Mouse (Mus musculus): ENCODE results near the gene Fbxo17. TPM values are rescaled to one million over a fixed set of nuclear protein-coding genes. Genes with fewer than 3 reads are reported as not detected.
"Not testable (repeated sequence)": the region's sequence is repeated elsewhere in the genome, so short reads cannot be mapped to it uniquely, and the experiment has no call there.

Fbxo17 gene
- polyA plus RNA-seq, 1 experiment: 3.3 TPM

DNA sequence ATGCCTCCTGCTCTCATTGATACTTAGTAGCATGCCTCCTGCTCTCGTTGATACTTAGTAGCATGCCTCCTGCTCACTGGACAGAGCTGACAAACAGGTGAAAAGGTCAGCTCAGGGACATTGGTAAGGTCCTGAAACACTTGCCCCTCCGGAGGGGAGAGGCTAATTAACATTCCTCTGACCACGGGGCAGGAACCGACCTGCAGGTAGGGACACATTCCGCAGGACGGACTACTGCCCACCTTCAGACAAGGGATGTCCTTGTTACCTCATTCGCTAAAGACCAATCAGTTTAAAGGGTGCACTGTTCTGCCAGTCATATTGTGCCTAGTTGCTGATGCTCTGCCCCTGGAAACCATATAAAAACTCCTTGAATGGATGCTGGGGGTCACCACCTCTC is 25.5 kb upstream of the Fbxo17 start:
- WGBS: 79% methylated on average over 7 of the region's 7 CpGs
- H3K4me1 ChIP-seq (ENCODE audit: control insufficient read depth, insufficient read depth, low read length): no peaks in the 10 kb centered on the region
- TF ChIP-seq POLR2A (IDR thresholded peaks at IDR 0.05; ENCODE audit: borderline replicate concordance, control insufficient read depth, low read depth, low read length): no peak
- no peak for TF ChIP-seq CTCF (IDR thresholded peaks at IDR 0.05; ENCODE audit: control insufficient read depth, insufficient read depth, low read length)
- H3K27ac ChIP-seq (ENCODE audit: control insufficient read depth, insufficient read depth, low read depth, low read length, poor library complexity): no peak overlapping the region
- no peak overlapping the region for H3K4me3 ChIP-seq (replicated peaks; ENCODE audit: control insufficient read depth, low read depth, low read length)

DNA sequence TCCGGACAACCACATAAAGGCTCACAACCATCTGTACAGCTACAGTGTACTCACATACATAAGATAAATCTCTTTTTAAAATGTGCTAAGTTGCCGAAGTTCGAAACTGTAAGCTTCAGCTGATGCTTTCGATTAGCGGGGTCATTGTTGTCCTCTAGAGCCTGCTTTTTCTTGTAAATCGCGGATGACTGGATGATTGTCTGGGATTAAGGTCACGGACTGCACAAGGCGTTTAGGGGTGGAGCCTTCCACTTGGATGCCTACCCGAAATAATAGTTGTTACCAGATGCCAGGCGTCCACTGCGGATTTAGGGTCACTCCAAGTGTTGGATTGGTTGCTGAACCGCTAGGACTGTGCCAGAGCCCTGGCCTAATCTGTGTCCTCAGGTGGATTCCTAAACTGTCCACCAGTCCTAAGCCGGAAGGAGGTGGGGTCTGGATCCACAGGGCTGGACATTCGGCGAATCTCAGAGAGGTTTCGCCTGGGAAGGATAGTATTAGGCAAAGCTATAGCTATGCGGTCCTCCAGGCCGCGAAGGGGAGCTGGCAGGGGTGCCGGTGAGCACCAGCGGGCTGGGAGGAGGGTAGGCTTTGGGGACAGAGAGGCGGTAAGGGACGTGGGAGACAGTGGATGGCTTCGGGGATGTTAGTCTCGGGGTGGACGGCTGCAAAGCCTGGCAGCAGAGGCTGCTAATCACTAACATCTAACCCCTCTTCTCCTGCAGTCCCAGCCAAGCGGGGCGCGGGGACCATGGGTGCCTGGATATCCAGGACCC is 23.9 kb upstream of the Fbxo17 start, which contains the start of gene Fbxo27:
Fbxo27 (plus strand) TSS at position 305 of the 776 bp plus-strand sequence.
- no peaks in the 10 kb centered on the region for H3K4me1 ChIP-seq (ENCODE audit: control insufficient read depth, insufficient read depth, low read length)
- TF ChIP-seq CTCF (IDR thresholded peaks at IDR 0.05; ENCODE audit: control insufficient read depth, insufficient read depth, low read length) (no peak), POLR2A (IDR thresholded peaks at IDR 0.05; ENCODE audit: borderline replicate concordance, control insufficient read depth, low read depth, low read length) (no peak)
- peak within 1 kb of the TSS; percentile 50 for H3K4me3 ChIP-seq (replicated peaks; ENCODE audit: control insufficient read depth, low read depth, low read length)
- H3K27ac ChIP-seq (ENCODE audit: control insufficient read depth, insufficient read depth, low read depth, low read length, poor library complexity): peak within 1 kb of the TSS; percentile 26; the same call in 1 of the 2 replicates
- 60% methylated on average over 28 of the region's 30 CpGs for WGBS

DNA sequence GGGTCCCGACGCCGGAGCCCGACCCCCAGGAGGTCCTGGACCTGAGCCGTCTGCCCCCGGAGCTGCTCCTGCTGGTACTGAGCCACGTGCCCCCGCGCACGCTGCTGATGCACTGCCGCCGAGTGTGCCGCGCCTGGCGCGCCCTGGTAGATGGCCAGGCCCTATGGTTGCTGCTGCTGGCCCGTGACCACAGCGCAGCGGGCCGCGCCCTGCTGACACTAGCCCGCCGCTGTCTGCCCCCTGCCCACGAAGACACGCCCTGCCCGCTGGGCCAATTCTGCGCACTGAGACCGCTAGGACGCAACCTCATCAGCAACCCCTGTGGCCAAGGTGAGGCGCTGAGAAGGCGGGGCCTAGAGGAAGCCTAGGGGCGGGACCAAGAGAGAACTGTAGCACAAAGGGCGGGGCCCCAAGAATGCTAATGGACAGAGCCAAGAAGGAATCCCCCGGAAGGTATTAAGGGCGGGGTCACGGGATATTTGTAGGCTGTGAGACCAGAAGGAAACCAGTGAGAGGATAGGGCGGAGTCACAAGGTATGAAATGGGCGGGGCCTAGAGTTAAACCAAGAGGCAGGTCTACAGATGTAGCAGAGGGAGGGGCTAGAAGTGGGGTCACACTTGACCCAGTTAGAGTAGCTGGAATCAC is 23.2 kb upstream of the Fbxo17 start:
- TF ChIP-seq CTCF (IDR thresholded peaks at IDR 0.05; ENCODE audit: control insufficient read depth, insufficient read depth, low read length): no peak
- TF ChIP-seq POLR2A (IDR thresholded peaks at IDR 0.05; ENCODE audit: borderline replicate concordance, control insufficient read depth, low read depth, low read length): no peak
- 3% methylated on average over 34 of the region's 38 CpGs for WGBS
- Histone ChIP-seq H3K27ac (ENCODE audit: control insufficient read depth, insufficient read depth, low read depth, low read length, poor library complexity) (peak overlapping the region; percentile 26; the same call in 1 of the 2 replicates), H3K4me1 (ENCODE audit: control insufficient read depth, insufficient read depth, low read length) (no peaks in the 10 kb centered on the region), H3K4me3 (replicated peaks; ENCODE audit: control insufficient read depth, low read depth, low read length) (peak overlapping the region; percentile 50)

DNA sequence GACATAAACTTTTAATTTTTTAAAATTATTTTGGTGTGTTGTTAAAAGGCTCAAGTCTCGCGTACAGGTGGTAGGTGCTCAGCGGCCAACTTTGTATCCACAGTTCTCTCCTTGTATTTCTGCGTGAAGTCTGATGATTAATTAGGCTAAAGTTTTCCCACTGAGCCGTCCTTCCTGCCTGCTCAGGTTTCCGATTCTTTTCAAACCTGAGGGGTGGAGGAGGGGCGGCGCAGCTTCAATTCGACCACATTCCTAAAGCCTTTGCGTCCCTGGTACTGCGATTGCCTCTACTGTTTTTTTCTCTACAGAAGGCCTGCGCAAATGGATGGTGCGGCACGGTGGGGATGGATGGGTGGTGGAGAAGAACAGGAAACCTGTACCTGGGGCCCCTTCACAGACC is 22.2 kb upstream of the Fbxo17 start:
- H3K4me3 ChIP-seq (replicated peaks; ENCODE audit: control insufficient read depth, low read depth, low read length): peak overlapping the region; percentile 46
- WGBS: 16% methylated on average over 14 of the region's 14 CpGs
- no peak for TF ChIP-seq CTCF (IDR thresholded peaks at IDR 0.05; ENCODE audit: control insufficient read depth, insufficient read depth, low read length)
- no peak for TF ChIP-seq POLR2A (IDR thresholded peaks at IDR 0.05; ENCODE audit: borderline replicate concordance, control insufficient read depth, low read depth, low read length)
- H3K27ac ChIP-seq (ENCODE audit: control insufficient read depth, insufficient read depth, low read depth, low read length, poor library complexity): peak overlapping the region; percentile 24; the same call in 1 of the 2 replicates
- no peaks in the 10 kb centered on the region for H3K4me1 ChIP-seq (ENCODE audit: control insufficient read depth, insufficient read depth, low read length)

DNA sequence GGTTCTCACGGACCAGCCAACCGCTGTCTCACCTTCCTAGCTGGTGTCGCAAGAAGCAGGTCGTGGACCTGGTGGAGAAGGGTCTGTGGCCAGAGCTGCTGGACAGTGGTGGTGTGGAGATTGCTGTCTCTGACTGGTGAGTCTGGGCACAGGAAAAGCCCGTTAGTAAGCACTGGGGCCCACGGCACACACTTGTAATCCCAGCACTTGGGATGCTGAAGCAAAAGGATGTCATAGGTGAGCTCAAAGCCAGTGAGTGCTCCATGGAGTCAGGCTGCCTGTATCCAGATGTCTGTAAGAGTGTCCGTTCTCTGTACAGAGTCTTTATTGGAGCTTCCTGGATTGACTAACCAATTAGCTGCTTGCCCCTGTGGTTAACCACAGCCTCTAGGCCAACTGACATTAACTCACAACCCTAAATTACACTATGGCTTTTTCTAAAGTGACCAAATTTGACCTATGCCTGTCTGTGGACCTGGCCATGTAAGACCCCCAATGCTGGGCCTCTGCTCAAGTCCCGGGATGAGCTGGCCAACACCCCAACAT is 21.6 kb upstream of the Fbxo17 start:
- no peak for TF ChIP-seq CTCF (IDR thresholded peaks at IDR 0.05; ENCODE audit: control insufficient read depth, insufficient read depth, low read length)
- no peak for TF ChIP-seq POLR2A (IDR thresholded peaks at IDR 0.05; ENCODE audit: borderline replicate concordance, control insufficient read depth, low read depth, low read length)
- Histone ChIP-seq H3K4me3 (replicated peaks; ENCODE audit: control insufficient read depth, low read depth, low read length) (peak overlapping the region; percentile 50), H3K27ac (ENCODE audit: control insufficient read depth, insufficient read depth, low read depth, low read length, poor library complexity) (peak overlapping the region; percentile 56), H3K4me1 (ENCODE audit: control insufficient read depth, insufficient read depth, low read length) (no peaks in the 10 kb centered on the region)
- 28% methylated on average over 8 of the region's 8 CpGs for WGBS

DNA sequence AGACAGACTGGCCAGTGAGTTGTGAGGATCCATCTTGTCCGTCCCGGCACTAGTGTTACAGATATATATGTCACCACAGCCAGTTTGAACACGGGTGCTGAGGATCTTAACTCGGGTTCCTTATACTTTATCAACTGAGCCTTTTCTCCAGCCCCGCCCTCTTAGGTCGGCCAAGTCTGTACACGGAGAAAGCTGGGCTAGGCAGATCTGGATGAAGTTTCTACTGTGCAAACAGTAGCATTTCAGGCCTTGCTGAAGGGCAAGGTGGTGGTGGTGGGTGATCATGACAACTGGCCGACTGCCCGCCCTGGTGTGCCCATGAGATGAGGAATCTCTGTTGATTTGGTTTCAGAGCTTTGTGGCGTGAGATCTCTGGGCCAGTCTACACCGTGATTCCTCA is 19.3 kb upstream of the Fbxo17 start:
- WGBS: 81% methylated on average over 11 of the region's 11 CpGs
- H3K4me1 ChIP-seq (ENCODE audit: control insufficient read depth, insufficient read depth, low read length): no peaks in the 10 kb centered on the region
- TF ChIP-seq POLR2A (IDR thresholded peaks at IDR 0.05; ENCODE audit: borderline replicate concordance, control insufficient read depth, low read depth, low read length): no peak
- TF ChIP-seq CTCF (IDR thresholded peaks at IDR 0.05; ENCODE audit: control insufficient read depth, insufficient read depth, low read length): no peak
- no peak overlapping the region for H3K4me3 ChIP-seq (replicated peaks; ENCODE audit: control insufficient read depth, low read depth, low read length)
- H3K27ac ChIP-seq (ENCODE audit: control insufficient read depth, insufficient read depth, low read depth, low read length, poor library complexity): no peak overlapping the region

DNA sequence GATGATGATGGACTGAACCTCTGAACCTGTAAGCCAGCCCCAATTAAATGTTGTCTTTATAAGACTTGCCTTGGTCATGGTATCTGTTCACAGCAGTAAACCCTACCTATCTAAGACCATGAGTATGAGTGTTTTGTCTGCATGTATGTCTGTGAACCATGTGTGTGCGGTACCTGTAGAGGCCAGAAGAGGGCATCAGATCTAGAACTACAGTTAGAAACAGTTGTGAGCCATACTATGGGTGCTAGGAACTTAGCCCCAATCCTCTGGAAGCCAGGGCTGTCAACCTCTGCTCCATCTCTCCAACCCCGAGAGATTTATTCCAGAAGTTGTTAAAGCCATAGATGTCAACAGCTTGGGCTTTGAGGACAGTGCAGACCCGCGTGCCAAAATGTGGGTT is 16.3 kb upstream of the Fbxo17 start:
- no peaks in the 10 kb centered on the region for H3K4me1 ChIP-seq (ENCODE audit: control insufficient read depth, insufficient read depth, low read length)
- no peak overlapping the region for H3K27ac ChIP-seq (ENCODE audit: control insufficient read depth, insufficient read depth, low read depth, low read length, poor library complexity)
- WGBS: 89% methylated on average over 4 of the region's 4 CpGs
- H3K4me3 ChIP-seq (replicated peaks; ENCODE audit: control insufficient read depth, low read depth, low read length): no peak overlapping the region
- TF ChIP-seq CTCF (IDR thresholded peaks at IDR 0.05; ENCODE audit: control insufficient read depth, insufficient read depth, low read length): no peak
- TF ChIP-seq POLR2A (IDR thresholded peaks at IDR 0.05; ENCODE audit: borderline replicate concordance, control insufficient read depth, low read depth, low read length): no peak

DNA sequence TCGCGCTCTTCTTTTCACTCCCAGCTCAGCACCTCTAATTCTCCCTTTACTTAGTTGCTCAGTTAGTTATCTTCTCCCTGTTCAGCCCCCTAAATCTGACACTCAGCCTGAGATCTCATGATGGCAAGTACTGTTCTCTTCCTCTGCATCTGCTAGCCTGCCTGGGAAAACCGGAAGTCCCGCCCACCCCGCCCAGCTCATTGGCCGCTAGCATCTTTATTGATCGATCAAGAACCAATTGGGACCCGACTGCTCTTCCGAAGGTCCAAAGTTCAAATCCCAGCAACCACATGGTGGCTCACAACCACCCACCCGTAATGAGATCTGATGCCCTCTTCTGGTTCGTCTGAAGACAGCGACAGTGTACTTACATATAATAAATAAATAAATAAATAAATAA is 15.3 kb upstream of the Fbxo17 start:
- H3K4me3 ChIP-seq (replicated peaks; ENCODE audit: control insufficient read depth, low read depth, low read length); H3K4me1 ChIP-seq (ENCODE audit: control insufficient read depth, insufficient read depth, low read length); H3K27ac ChIP-seq (ENCODE audit: control insufficient read depth, insufficient read depth, low read depth, low read length, poor library complexity): not testable (repeated sequence)
- 89% methylated on average over 12 of the region's 12 CpGs for WGBS

All from bone marrow, adult 2 months (tissue).